Mouse (Mus musculus): ENCODE measurements around the gene Tmem123.

The Tmem123 gene

DNA sequence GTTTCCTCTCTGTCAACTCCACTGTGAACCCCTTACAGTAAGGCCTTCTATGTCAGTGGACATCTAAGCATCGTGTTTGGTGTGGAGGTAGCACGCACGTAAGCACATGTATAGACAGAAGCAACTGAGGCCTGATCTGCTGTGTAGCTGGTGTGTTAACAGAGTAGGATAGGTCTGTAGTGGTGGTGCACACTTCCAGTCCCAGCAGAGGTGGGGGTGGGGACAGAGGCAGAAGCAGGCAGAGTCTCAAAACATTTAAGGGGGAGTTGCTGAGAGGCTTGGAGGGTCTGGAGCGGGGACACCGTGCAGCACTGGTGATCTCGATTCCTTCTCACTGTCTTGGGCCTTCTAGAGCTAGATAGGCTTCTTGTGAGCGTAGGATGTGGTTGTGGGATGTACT, 22.2 kb downstream of the Tmem123 start:
- TF ChIP-seq GATA4 (IDR thresholded peaks at IDR 0.05; ENCODE audit: insufficient replicate concordance, low read length): no peak

DNA sequence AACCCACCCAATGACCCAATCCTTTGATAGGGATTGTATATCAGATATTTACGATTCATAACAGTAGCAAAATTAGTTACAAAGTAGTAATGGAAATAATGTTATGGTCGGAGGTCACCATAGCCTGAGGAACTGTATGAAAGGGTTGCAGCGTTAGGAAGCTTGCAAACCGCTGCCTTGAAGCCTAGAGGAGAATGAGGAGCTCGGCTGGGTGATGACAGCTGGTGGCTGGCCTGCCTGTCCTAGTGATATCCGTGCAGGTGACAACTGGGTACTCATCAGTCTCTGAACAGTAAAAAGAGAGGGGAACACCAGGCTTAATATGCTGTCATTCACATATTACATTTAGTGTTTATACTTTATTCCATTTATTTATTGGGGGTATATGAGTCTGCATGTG, 24.6 kb downstream of the Tmem123 start:
- TF ChIP-seq GATA4 (IDR thresholded peaks at IDR 0.05; ENCODE audit: insufficient replicate concordance, low read length): no peak

DNA sequence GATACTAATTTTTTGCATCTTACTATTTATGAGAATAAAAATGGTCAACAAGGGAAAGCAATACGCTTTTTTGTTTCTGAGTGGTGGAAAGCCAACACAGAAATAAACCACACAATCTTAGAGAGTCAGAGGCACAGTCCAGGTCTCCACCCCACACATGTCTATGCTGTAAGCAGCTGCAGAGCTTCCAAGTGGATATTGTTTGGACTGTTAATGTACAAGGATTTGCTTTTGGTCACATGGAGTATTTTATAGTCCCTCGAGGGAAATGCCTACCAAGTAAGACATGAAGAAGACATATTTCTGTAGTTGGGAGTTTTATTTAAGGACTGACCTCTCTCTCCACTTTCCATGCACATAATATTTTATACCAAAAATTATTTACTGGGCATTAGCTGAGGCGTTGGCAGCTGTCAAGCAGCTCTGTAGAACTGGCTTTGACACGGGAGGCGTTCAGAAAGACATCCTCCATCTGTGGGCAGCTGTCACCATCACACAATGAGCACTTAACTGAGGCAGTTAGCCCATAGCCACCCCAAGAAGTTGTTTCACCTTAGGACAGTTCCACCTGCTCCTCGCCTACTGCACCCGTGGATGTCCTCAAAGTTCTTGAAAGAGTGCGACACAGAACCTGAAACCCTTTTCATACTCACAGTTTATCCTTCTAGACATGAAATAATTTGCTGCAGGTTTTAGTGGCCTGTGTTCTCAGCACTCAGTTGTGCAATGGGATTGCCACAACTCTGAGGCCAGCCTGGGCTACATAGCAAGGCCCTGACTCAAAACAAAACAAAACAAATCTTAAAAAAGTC, 26.1 kb downstream of the Tmem123 start:
- no peak for TF ChIP-seq GATA4 (IDR thresholded peaks at IDR 0.05; ENCODE audit: insufficient replicate concordance, low read length)

DNA sequence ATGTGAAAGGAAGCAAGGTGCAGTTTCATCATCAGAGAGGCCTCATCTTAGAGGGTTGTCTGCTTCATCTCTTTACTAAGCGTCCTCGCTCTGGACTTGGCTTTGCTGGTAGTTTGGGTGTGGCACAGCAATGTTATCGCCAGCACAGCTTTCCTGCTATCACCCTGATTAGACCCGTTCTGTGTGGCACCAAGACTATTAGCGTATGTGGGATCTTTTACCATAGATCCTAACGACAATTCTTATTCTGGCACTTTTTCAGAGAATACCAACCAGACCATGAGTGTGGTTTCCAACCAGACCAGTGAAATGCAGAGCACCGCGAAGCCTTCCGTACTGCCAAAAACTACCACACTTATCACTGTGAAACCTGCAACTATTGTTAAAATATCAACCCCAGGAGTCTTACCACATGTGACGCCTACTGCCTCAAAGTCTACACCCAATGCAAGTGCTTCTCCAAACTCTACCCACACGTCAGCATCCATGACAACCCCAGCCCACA, 26.8 kb downstream of the Tmem123 start:
- no peak for TF ChIP-seq GATA4 (IDR thresholded peaks at IDR 0.05; ENCODE audit: insufficient replicate concordance, low read length)

DNA sequence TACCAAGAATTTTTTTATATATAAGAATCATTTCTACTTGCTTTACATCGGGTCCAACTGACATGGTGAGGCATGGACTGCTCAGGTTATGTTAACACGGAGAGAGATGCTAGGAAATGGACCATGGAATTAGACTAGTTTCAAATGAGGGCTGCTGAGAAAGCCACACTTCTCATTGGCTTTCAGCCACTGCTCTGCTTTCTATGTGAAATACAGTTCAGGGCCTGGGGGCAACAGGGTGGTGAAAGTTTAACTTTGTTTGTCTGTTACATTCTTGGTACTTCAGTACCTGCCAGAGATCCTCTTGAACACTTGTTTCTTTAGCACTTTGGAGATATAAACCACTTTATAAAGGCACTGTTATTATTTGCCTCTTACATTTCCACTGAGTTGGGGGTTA, 29.7 kb downstream of the Tmem123 start:
- TF ChIP-seq GATA4 (IDR thresholded peaks at IDR 0.05; ENCODE audit: insufficient replicate concordance, low read length): no peak

DNA sequence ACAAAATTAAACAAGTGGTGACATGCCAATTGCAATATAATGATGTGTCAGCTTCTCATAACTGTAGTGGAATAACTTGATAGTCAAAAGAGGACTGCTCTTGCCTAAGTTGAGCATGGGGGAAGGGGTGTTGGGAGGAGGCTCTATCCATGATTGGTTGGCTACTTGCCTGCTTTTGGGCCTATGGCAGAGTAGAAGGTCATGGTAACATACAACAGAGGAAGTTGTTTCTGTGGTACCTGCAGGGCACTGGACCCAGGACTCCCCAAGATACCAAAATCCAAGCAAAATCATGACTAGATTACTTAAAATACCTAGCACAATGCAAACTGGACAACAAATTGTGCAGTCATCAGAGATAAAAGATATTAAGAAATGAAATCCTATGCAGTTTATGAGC, 31.7 kb downstream of the Tmem123 start:
- TF ChIP-seq GATA4 (IDR thresholded peaks at IDR 0.05; ENCODE audit: insufficient replicate concordance, low read length): no peak

DNA sequence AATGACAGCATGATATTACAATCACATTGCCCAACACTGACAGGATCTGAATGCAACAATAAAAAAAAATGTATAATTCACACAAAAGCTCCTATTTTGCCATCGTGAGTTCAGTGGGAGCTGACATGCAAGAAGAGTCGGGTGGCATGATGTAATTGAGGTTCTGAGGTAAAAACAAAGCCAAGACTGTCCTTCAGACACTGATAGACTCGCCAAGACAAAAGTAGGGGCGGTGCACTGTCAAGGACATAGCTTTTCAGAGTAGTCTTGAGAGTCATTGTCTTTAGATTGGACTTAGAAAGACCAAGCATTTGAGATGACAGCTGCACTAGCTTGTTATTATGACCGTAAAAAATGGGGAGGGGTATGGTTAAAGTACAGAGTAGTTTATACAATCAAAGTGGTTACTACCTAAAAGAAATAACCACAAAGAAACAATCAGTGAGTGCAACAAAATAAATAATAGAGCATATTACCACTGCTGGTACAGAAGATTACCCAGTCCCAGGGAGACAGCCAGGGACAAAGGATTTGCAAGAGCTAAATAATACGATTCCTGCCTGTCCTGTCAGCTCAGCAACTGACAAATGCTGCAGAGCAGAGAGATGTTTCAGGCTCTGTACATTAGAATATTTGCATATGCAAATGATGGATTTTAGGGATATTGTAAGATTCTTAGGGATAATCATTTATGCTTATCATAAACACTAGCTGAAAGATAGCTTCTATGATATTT, 32.5 kb downstream of the Tmem123 start:
- no peak for TF ChIP-seq GATA4 (IDR thresholded peaks at IDR 0.05; ENCODE audit: insufficient replicate concordance, low read length)

DNA sequence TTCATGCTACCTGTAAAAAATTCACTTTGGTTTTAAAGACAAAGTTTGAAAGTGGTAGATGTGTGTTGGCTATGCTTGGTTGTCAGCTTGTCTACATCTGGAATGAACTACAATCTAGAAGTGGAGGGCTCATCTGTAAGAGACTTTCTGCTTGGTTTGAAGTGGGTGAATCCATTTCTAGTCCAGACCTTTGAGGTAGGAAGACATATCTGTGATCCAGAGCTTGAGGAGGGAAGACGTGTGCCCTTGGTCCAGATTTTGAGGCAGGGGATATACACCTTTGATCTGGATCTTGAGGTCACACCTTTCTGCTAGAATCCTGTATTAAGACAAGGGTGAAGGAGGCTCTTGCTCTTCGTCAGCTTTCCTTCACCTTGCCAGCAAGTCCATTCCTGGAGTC, 33.7 kb downstream of the Tmem123 start:
- TF ChIP-seq GATA4 (IDR thresholded peaks at IDR 0.05; ENCODE audit: insufficient replicate concordance, low read length): no peak

DNA sequence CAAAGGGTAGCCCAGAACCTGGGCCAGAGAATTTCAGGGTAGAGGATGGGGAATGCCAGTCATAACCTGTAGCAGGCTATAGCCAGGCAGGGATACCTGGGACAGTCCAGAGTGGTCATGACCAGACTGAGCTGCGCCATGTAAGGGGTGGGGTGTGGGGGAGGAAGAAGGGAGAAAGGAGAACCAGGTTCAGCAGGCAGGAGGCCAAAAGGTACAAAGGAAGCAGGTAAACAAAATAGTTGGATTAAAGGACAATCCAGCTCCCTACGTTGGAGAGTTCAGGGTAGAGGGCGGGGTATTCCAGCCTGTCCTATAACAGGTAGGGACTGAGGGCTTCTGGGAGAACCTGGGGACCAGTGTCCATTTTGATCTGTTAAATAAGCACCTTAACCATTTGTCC, 34.7 kb downstream of the Tmem123 start:
- TF ChIP-seq GATA4 (IDR thresholded peaks at IDR 0.05; ENCODE audit: insufficient replicate concordance, low read length): no peak

DNA sequence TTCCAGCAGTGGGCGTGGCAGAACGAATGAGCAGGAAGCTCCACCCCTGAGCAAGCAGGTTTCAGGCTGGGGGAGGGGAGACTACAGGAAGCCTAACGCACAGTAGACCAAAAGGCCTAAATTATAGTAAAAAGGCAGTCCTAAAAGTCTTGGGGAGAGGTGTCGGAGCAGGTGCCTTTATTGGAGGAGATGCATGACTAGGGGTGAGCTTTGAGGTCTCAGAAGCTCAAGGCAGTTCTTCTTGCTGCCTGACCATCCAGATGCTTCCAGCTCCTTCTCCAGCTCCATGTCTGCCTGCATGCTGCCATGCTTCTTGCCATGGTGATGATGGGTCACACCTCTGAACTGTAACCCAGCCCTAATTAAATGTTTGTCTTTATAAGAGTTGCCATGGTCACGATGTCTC, 41.3 kb downstream of the Tmem123 start:
- no peak for TF ChIP-seq GATA4 (IDR thresholded peaks at IDR 0.05; ENCODE audit: insufficient replicate concordance, low read length)

DNA sequence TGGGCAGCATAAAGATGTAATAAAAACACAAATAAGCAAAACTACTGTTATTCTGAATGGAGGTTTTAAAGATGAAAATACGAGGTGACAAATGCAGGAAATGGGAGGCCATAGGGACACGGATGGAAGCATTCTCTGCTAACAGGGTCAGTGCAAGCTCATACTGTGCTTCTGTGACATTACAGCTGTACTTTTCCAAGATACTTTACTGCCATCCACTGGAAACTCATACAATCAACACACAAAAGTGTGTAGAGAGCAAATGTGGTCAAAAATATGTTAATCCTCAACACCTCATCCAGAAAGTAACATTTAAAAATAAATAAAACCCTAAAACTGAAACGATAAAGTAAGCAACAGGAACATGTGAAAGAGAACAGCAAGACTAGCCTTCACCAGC, 58.9 kb downstream of the Tmem123 start:
- no peak for TF ChIP-seq GATA4 (IDR thresholded peaks at IDR 0.05; ENCODE audit: insufficient replicate concordance, low read length)

DNA sequence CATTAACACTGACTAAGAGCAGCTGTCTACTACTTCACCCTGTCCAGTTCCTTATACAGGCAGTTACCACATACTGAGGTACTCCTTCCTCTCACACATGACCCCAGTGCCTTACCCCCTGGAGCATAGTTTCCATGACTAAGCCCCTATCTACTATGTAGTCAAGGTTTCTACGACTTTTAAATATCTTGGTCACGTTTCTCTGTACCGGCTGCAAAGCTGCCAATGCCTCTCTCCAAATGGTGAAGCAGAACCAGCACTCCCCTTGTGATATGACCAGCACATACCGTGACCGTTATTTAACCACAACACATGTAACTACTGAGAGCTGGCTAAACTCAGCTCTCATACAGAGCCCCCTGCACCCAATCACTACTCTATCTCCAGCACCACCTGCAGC, 61.1 kb downstream of the Tmem123 start:
- TF ChIP-seq GATA4 (IDR thresholded peaks at IDR 0.05; ENCODE audit: insufficient replicate concordance, low read length): no peak

DNA sequence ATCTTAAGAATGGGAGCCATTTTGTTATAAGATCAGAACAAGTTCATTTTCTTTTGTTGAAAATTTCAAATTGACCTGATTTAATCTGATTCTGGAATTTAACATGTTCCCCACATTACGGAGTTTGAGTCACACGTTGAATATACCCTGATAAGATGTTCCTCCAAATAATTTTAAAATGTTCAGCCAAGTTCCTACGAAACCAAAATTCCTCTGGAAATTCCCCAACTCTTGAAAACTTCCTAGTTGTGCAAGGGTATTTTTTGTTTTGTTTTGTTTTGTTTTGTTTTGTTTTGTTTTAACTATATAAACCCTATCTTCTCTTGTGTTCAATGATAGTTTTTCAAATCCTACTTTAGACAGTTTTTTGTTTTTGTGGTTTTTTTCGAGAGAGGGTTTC, 64.9 kb downstream of the Tmem123 start:
- no peak for TF ChIP-seq GATA4 (IDR thresholded peaks at IDR 0.05; ENCODE audit: insufficient replicate concordance, low read length)

DNA sequence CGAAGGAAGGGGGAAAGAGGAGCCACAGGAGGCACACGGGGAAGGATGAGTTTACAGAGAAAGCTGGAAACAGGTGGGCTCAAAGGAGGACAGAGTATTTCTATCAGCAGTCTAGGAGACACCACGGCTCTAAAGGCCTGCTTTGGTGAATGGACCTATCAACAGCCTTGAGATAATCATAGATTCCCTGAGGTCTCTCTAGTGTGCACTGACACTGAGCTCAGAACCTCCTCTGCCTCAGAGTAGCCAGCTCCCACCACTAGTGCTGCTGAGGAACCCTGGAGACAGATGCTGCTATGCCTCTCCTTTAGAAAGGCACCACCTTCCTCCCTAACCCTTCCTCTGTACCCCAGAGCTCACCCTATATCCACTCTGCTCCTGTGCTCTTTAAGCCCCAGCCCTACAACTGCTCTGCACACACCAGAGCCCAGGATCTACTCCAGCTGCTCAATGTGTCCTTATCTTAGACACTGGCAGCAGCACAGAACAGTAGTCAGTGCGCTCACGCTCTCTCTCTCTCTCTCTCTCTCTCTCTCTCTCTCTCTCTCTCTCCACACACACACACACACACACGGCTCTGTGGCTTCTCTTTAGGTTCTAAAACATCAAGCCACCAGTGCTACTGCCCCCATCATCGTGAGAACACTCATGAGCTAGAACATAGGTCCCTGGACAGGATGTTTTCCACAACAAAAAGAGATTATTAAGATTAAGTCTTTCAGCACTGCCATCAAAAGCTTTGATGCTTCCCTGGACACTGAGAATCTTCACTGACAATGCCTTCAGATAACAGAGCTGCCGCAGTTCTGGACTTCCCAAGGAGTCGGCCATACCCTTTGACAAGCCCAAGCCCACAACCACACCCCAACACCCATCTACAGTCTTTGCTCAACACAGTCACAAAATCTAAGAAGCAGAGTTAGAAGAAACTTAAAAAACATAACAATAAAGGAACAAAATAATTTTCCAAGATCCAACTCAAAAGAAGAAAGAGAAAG, 66.0 kb downstream of the Tmem123 start:
- TF ChIP-seq GATA4 (IDR thresholded peaks at IDR 0.05; ENCODE audit: insufficient replicate concordance, low read length): peak; percentile 38; the same call in 1 of the 2 replicates

DNA sequence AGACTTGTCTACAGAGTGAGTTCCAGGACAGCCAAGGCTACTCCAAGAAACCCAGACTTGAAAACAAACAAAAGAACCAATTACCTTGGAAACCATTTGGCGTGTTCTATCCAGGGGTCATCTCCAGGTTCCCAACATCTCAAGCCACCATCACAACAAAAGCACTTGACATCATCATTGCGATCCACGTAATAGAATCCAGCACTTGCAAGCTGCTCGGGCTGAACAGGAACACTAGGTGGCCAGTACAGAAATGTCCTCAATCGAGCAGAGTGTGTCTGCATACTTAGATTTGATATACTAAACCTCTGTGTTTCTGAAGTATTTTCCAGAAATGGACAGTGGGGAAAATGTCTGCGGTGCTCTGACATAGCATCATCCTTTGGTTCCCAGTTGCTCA, 69.6 kb downstream of the Tmem123 start:
- TF ChIP-seq GATA4 (IDR thresholded peaks at IDR 0.05; ENCODE audit: insufficient replicate concordance, low read length): no peak
